Mouse (Mus musculus) liver, embryonic 14.5 days (tissue): ENCODE measurements around the gene Gm29776. TPM values are rescaled to one million over a fixed set of nuclear protein-coding genes. Genes with fewer than 3 reads are reported as not detected.
A peak's percentile ranks its signal among the peaks of the same experiment; 100 is the strongest.

ENCODE experiments used
- ATAC-seq: fragments of 200-750 bp; cut with Nextera tagmentation; 2 replicates; pipeline ENCODE4 v1.8.0; 2017; ENCODE audit warnings: moderate number of reproducible peaks, mild to moderate bottlenecking, moderate library complexity; ENCODE audit not compliant: insufficient read depth
- DNase-seq, 3 experiments: peaks; one replicate each; pipeline ENCODE4 v3.0.0-alpha.2; 2012 to 2013; ENCODE audit warnings: low read depth in 3 of 3, low spot score in 3 of 3
- H3K27ac ChIP-seq: fragments of 300-500 bp; sonication (generic); 2 replicates; pipeline ENCODE4 v1.5.1; 2014; ENCODE audit warnings: moderate library complexity, mild to moderate bottlenecking, control low read depth, inconsistent platforms
- H3K27me3 ChIP-seq: fragments of 300-500 bp; sonication (generic); 2 replicates; pipeline ENCODE4 v1.6.1; 2014; ENCODE audit warnings: mild to moderate bottlenecking, low read length, moderate library complexity; ENCODE audit not compliant: control insufficient read depth, insufficient read depth
- H3K36me3 ChIP-seq: fragments of 300-500 bp; sonication (generic); replicated peaks from 2 replicates; pipeline ENCODE4 v1.6.1; 2014; ENCODE audit warnings: low read depth; ENCODE audit not compliant: control insufficient read depth, insufficient read depth
- H3K4me1 ChIP-seq, 2 experiments: fragments of 200-500 bp in 1 of 2; fragments of 300-500 bp in 1 of 2; sonication (generic) in 1 of 2; replicated peaks; 2 replicates each; pipeline ENCODE4 v1.6.1; 2012 to 2014; ENCODE audit warnings: antibody characterized with exemption in 1 of 2, inconsistent platforms in 1 of 2, low read length in 1 of 2; ENCODE audit not compliant: control insufficient read depth in 2 of 2, insufficient read depth in 2 of 2
- H3K4me2 ChIP-seq: fragments of 300-500 bp; sonication (generic); 2 replicates; pipeline ENCODE4 v1.6.1; 2014; ENCODE audit warnings: low read depth, mild to moderate bottlenecking, control low read depth, moderate library complexity
- H3K4me3 ChIP-seq, 2 experiments: fragments of 200-500 bp in 1 of 2; fragments of 300-500 bp in 1 of 2; sonication (generic) in 1 of 2; 2 replicates each; pipeline ENCODE4 v1.5.1; 2012 to 2014; ENCODE audit warnings: low read depth in 2 of 2, low read length in 2 of 2, mild to moderate bottlenecking in 2 of 2, control low read depth in 1 of 2, inconsistent platforms in 1 of 2, moderate library complexity in 1 of 2; ENCODE audit not compliant: insufficient read depth in 1 of 2
- H3K9ac ChIP-seq: fragments of 300-500 bp; sonication (generic); replicated peaks from 2 replicates; pipeline ENCODE4 v1.6.1; 2014; ENCODE audit warnings: mild to moderate bottlenecking, control low read depth, moderate library complexity
- H3K9me3 ChIP-seq: fragments of 300-500 bp; sonication (generic); 2 replicates; pipeline ENCODE4 v1.6.1; 2016; ENCODE audit warnings: low read length, mixed read lengths; ENCODE audit not compliant: control insufficient read depth
- CTCF ChIP-seq: IDR thresholded peaks from 2 replicates; pipeline ENCODE4 v1.5.1; 2016; ENCODE audit warnings: antibody characterized with exemption, low read depth, control low read depth
- EP300 ChIP-seq: IDR thresholded peaks from 2 replicates; pipeline ENCODE4 v1.6.1; 2016; ENCODE audit warnings: antibody characterized with exemption, low read depth
- WGBS: fragments of 180-500 bp; shearing (Covaris S2); extraction: QIAGEN DNeasy Blood & Tissue Kit; methylation state at CpG from one replicate; pipeline ENCODE4 v1.1.7; 2014; ENCODE audit not compliant: insufficient replicate concordance; 5-methylcytosine and 5-hydroxymethylcytosine counted together
- polyA plus RNA-seq, 2 experiments: library from polyadenylated mRNA; depleted of rRNA in 1 of 2; stranded (reverse) in 1 of 2; unstranded in 1 of 2; fragments of >200 nt; fragmentation: Nextera tagmentation in 1 of 2; extraction: Ambion mirVana in 1 of 2; gene quantifications; 2 replicates each; pipeline versions ENCODE4 v1.2.1 to v1.2.3; 2012 to 2014

Gene Gm29776
- polyA plus RNA-seq, 2 experiments: 0.03 to 0.06 TPM

- Histone ChIP-seq H3K27ac (no peak overlapping the region), H3K9ac (no peak overlapping the region), H3K9me3 (no peaks in the 10 kb centered on the region), H3K4me3 (no peak overlapping the region), H3K36me3 (no peaks in the 10 kb centered on the region), H3K4me1 (peaks cover 21 to 22% of the 10 kb centered on the region in 2 experiments), H3K27me3 (peaks cover 31% of the 10 kb centered on the region), H3K4me2 (no peak overlapping the region)
- DNase-seq: no peak
- ATAC-seq: no peak
- whole genome bisulfite sequencing: 35% methylated on average over 10 of the region's 10 CpGs
- TF ChIP-seq CTCF (no peak), EP300 (no peak)
Measured at GRCm38 (mm10) chr14:54703207-54703606, 4.6 kb upstream of the Gm29776 start.

GRCm38 (mm10) chr14:54701298-54701697 is 2.7 kb upstream of the Gm29776 start:
- Histone ChIP-seq H3K4me1 (peaks cover 15 to 18% of the 10 kb centered on the region in 2 experiments), H3K27me3 (peaks cover 16% of the 10 kb centered on the region), H3K9me3 (no peaks in the 10 kb centered on the region), H3K36me3 (no peaks in the 10 kb centered on the region), H3K9ac (no peak overlapping the region), H3K4me3 (no peak overlapping the region), H3K27ac (no peak overlapping the region), H3K4me2 (no peak overlapping the region)
- TF ChIP-seq CTCF: peak; percentile 97
- no peak for TF ChIP-seq EP300
- peak in 2 of 3 experiments; percentile 55 to 62 for DNase-seq
- WGBS: 13% methylated on average over 6 of the region's 6 CpGs
- ATAC-seq: no peak

- H3K36me3 ChIP-seq: no peaks in the 10 kb centered on the region
- H3K4me1 ChIP-seq: 0 out of 4 replicates have a peak, but pooled peaks cover 0 to 3% of the 10 kb centered on the region in 2 experiments
- H3K9me3 ChIP-seq: no peaks in the 10 kb centered on the region
- H3K27me3 ChIP-seq: peaks cover 16% of the 10 kb centered on the region
- H3K4me3 ChIP-seq: no peak overlapping the region
- no peak for ATAC-seq
- no peak overlapping the region for H3K4me2 ChIP-seq
- DNase-seq: no peak
- H3K27ac ChIP-seq: no peak overlapping the region
- TF ChIP-seq EP300 (no peak), CTCF (no peak)
- 51% methylated on average over 3 of the region's 3 CpGs for WGBS
- no peak overlapping the region for H3K9ac ChIP-seq
Measured at GRCm38 (mm10) chr14:54699586-54699985, 953 bp upstream of the Gm29776 start.

DNA sequence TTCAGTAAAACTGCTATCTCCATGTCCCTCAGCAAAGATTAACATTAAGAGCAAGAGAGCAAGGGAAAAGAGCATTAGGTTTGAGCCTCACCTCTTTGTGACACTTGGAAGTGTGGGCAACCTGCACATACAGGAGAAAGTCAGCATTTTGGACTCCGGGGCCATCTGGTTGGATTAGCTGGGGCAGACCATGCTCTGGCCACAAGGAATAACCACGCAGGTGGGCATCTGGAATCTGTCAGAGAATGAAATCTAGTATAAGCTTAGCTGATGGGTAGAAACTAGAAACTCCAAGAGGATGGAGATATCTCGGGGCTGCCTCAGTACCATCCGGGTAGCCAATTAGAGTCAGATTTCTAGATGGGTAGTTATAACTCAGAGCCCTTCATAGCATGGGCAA is 1.9 kb downstream of the Gm29776 start:
- ATAC-seq: no peak
- no peaks in the 10 kb centered on the region for H3K36me3 ChIP-seq
- H3K4me1 ChIP-seq: 0 out of 4 replicates have a peak, but pooled peaks cover 0 to 3% of the 10 kb centered on the region in 2 experiments
- DNase-seq: no peak
- no peak overlapping the region for H3K27ac ChIP-seq
- no peak for TF ChIP-seq EP300
- no peak for TF ChIP-seq CTCF
- H3K27me3 ChIP-seq: no peaks in the 10 kb centered on the region
- H3K9me3 ChIP-seq: no peaks in the 10 kb centered on the region
- 74% methylated on average over 4 of the region's 4 CpGs for WGBS
- H3K9ac ChIP-seq: no peak overlapping the region
- no peak overlapping the region for H3K4me3 ChIP-seq
- H3K4me2 ChIP-seq: no peak overlapping the region

- no peak for DNase-seq
- 0 out of 4 replicates have a peak, but pooled peaks cover 0 to 3% of the 10 kb centered on the region in 2 experiments for H3K4me1 ChIP-seq
- no peak for ATAC-seq
- H3K9ac ChIP-seq: no peak overlapping the region
- H3K27me3 ChIP-seq: no peaks in the 10 kb centered on the region
- no peaks in the 10 kb centered on the region for H3K9me3 ChIP-seq
- no peak overlapping the region for H3K4me2 ChIP-seq
- WGBS: 72% methylated on average over 6 of the region's 6 CpGs
- H3K36me3 ChIP-seq: peaks cover 10% of the 10 kb centered on the region
- TF ChIP-seq EP300 (no peak), CTCF (no peak)
- H3K27ac ChIP-seq: no peak overlapping the region
- no peak overlapping the region for H3K4me3 ChIP-seq
Measured at GRCm38 (mm10) chr14:54695042-54695441, 3.6 kb downstream of the Gm29776 start.
